Mouse (Mus musculus): ENCODE measurements around the gene 4921501E09Rik. TPM values are rescaled to one million over a fixed set of nuclear protein-coding genes. Genes with fewer than 3 reads are reported as not detected.
A peak's percentile ranks its signal among the peaks of the same experiment; 100 is the strongest.
"Not testable (repeated sequence)": the region's sequence is repeated elsewhere in the genome, so short reads cannot be mapped to it uniquely, and the experiment has no call there.

Gene 4921501E09Rik
- not detected in 2 replicates for polyA plus RNA-seq (2015; fragmentation: Nextera tagmentation; extraction: Ambion mirVana)

DNA sequence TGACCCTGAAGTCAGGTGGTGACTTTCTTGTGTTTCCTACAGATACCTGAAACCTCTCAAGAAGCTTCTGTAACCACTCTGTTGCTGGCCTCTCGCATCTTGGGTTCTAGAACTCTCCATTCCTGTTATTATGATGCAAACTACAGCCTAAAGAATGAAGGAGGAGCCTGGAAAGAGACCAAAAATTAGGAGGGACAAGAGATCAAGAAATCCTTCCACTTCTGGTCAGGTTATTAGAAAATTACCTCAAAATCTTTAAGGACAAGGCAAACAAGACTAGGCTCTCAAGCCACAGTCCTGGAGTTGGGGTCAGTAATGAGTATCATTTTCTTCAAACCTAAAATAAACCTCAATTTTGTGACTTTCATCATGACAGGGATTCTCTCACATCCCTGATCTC lies at the start of gene 4921501E09Rik:
Gene 4921501E09Rik, minus strand, starts transcription at position 101 of the 400 bp plus-strand sequence.
- Histone ChIP-seq H3K27ac (no peak within 1 kb of the TSS), H3K4me2 (replicated peaks) (no peak within 1 kb of the TSS), H3K27me3 (replicated peaks) (no peaks in the 10 kb centered on the region), H3K4me3 (replicated peaks) (no peak within 1 kb of the TSS), H3K36me3 (no peaks in the 10 kb centered on the region), H3K9ac (no peak within 1 kb of the TSS), H3K9me3 (no peaks in the 10 kb centered on the region), H3K4me1 (replicated peaks) (no peaks in the 10 kb centered on the region)
- 49% methylated on average over 1 of the region's 1 CpGs for WGBS
- no peak for ATAC-seq

GRCm38 (mm10) chr17:33097396-33097795 lies 29.5 kb upstream of the 4921501E09Rik start:
- H3K4me1 ChIP-seq (replicated peaks), result peaks cover 3% of the 10 kb centered on the region; the same call in 1 of the 2 replicates
- no peaks in the 10 kb centered on the region for H3K9me3 ChIP-seq
- no peak overlapping the region for H3K27ac ChIP-seq
- no peaks in the 10 kb centered on the region for H3K36me3 ChIP-seq
- no peak for ATAC-seq
- 85% methylated on average over 2 of the region's 2 CpGs for WGBS
- H3K27me3 ChIP-seq (replicated peaks), result no peaks in the 10 kb centered on the region
- no peak overlapping the region for H3K9ac ChIP-seq
- H3K4me2 ChIP-seq (replicated peaks), result no peak overlapping the region
- H3K4me3 ChIP-seq (replicated peaks), result no peak overlapping the region

- Histone ChIP-seq H3K9me3 (no peaks in the 10 kb centered on the region), H3K36me3 (no peaks in the 10 kb centered on the region), H3K4me2 (replicated peaks) (peak overlapping the region; percentile 64), H3K9ac (peak overlapping the region; percentile 63), H3K4me1 (replicated peaks) (peaks cover 3% of the 10 kb centered on the region; the same call in 1 of the 2 replicates), H3K4me3 (replicated peaks) (peak overlapping the region; percentile 63), H3K27ac (peak overlapping the region; percentile 92), H3K27me3 (replicated peaks) (no peaks in the 10 kb centered on the region)
- peak; percentile 79 for ATAC-seq
- WGBS, result 2% methylated on average over 31 of the region's 31 CpGs
These were observed 24.7 kb upstream of the 4921501E09Rik start for GRCm38 (mm10) chr17:33092391-33093193.

DNA sequence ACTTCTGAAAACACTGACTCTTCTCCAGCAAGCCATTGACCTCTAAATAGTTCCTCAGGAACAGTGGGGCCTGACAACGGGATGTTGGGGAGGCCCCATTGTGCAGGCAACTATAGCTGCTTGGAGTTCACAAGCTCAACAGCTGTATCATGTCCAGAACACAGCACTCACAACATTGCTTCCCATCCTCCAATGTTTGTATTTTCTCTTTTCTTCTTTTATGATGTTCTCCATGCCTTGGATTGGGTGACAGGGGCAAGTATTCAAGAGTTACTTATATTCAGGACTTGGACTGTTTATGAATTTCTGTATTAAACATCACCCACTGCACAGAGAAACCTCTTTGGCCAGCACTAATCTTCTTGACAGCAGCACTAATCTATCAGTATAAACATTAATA lies 23.8 kb upstream of the 4921501E09Rik start:
- Histone ChIP-seq H3K27me3 (replicated peaks) (no peaks in the 10 kb centered on the region), H3K4me3 (replicated peaks) (no peak overlapping the region), H3K9ac (no peak overlapping the region), H3K4me2 (replicated peaks) (no peak overlapping the region), H3K9me3 (no peaks in the 10 kb centered on the region), H3K36me3 (no peaks in the 10 kb centered on the region), H3K27ac (peak overlapping the region; percentile 92; the same call in 1 of the 2 replicates), H3K4me1 (replicated peaks) (peaks cover 3% of the 10 kb centered on the region; the same call in 1 of the 2 replicates)
- WGBS, result 75% methylated on average over 1 of the region's 1 CpGs
- ATAC-seq, result no peak

DNA sequence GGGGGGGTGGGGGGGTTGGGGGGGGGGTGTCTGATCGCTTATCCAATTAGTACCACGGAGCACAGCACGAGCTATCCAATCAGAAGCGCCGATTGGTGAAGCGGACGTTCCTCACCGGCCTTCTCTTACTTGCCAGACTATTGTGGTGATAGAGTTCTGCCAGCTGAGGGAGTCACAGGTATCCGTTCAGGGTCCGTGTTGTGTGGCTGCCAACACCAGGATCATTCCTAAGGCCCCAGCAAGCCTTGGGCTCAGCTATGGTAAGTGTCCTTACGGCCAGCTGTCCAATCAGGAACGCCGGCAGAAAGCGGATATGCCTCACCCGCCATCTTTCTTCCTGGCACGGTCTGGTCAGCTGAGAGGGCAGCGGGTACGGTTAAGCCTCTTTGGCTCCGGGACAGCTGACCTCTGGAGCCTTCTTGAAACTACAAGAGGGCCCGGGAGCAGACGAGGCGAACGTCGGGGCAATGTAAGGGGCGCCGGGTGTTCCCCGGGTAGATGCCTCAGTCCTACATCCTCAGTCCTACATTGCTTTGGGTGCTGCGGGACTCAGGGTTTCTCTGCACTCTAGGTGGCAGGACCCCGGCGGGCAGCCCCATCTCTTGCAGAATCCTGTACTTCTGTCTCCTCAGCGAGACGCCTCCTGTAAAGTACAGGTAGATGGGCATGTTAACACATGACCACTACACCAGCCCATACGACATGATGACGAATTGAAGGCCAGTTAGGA lies 21.5 kb upstream of the 4921501E09Rik start, which contains the start of gene Zfp563:
Gene Zfp563, plus strand, starts transcription at position 91 of the 730 bp plus-strand sequence.
- Histone ChIP-seq H3K27me3 (replicated peaks) (no peaks in the 10 kb centered on the region), H3K4me3 (replicated peaks) (peak within 1 kb of the TSS; percentile 69), H3K36me3 (no peaks in the 10 kb centered on the region), H3K4me2 (replicated peaks) (peak within 1 kb of the TSS; percentile 73), H3K9ac (peak within 1 kb of the TSS; percentile 64), H3K9me3 (no peaks in the 10 kb centered on the region), H3K4me1 (replicated peaks) (peaks cover 3% of the 10 kb centered on the region; the same call in 1 of the 2 replicates), H3K27ac (peak within 1 kb of the TSS; percentile 90)
- ATAC-seq, result peak; percentile 90
- WGBS, result 4% methylated on average over 34 of the region's 34 CpGs

DNA sequence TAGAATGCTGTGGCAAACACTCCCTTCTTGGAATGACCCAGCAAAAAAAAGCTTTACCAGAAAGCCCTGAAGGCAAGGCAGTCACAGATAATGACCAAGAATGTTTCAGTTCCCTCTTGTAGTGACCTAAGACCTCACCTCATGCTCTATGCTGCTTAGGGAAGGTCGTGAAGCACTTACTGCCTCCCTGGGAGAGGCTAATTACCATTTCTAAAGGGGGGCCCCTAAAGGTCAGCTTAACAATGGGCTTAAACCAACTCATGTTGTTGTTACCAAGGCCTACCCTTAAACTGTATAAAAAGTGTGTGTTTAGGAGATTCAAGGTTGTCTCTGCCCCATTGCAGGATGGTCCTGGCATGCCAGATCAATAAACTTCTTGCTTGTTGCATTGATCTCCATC lies 4.9 kb downstream of the 4921501E09Rik start:
- H3K4me1 ChIP-seq (replicated peaks), result no peaks in the 10 kb centered on the region
- no peak for ATAC-seq
- 3% methylated on average over 1 of the region's 1 CpGs for WGBS

GRCm38 (mm10) chr17:33058791-33059190 lies 9.1 kb downstream of the 4921501E09Rik start:
- Histone ChIP-seq H3K36me3 (no peaks in the 10 kb centered on the region), H3K27ac (no peak overlapping the region), H3K4me1 (replicated peaks) (no peaks in the 10 kb centered on the region), H3K27me3 (replicated peaks) (no peaks in the 10 kb centered on the region), H3K4me2 (replicated peaks) (no peak overlapping the region), H3K9me3 (no peaks in the 10 kb centered on the region), H3K4me3 (replicated peaks) (no peak overlapping the region), H3K9ac (no peak overlapping the region)
- no peak for ATAC-seq
- WGBS, result 8% methylated on average over 1 of the region's 1 CpGs

More for the DNA sequence above, 4.9 kb downstream of the 4921501E09Rik start:
- no peak overlapping the region for H3K27ac ChIP-seq
- no peak overlapping the region for H3K9ac ChIP-seq
- no peak overlapping the region for H3K4me3 ChIP-seq (replicated peaks)
- H3K36me3 ChIP-seq, result no peaks in the 10 kb centered on the region
- no peak overlapping the region for H3K4me2 ChIP-seq (replicated peaks)
- H3K27me3 ChIP-seq (replicated peaks), result no peaks in the 10 kb centered on the region
- no peaks in the 10 kb centered on the region for H3K9me3 ChIP-seq

DNA sequence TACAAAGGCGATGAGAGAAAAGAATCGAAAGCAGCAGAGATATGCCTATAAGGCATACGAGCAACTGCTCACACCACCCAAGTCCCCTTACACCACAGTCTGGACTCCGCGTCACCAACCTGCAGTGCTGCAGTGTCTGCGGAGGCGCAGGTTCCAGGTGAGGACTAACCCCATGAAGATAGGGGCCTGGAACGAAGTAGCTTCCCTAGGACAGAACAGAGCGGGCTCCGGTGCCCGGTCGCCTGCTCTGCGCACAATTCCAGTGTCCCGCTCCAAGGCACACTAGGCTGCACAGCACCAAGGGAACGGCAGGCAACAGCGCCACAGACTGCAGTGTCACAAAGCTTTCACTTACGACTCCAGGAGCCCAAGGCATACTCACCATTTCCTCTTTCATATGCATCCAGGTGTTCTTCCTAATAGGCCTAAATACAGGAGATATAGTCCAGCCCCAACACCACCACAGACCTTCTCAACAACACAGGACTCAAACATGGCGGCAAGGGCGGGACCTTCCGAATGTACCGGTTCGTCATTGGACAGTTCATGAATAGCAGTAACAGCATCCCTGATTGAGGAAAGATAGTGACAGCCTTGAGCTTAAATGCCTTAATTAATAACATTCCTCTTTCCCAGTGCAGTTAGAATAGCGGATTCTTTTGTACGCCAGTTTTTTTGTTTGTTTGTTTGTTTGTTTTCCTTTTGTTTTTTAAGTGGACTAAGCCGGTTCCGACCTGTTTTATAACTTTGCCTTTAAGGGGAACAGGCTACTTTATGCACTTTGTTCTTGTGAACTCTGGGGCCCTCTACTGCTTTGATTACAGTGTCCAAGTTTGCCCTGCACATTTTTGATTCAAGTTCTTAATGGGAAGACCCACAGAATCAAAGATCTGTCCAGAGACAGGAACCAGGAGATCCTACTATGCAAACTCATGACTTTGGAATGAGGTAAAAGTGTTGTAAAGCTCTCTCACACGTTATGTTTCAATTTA lies 34.7 kb downstream of the 4921501E09Rik start, which contains the start of gene Zfp763:
Gene Zfp763, minus strand, starts transcription at position 503 of the 992 bp plus-strand sequence.
- Histone ChIP-seq H3K4me3 (replicated peaks) (peak within 1 kb of the TSS; percentile 92), H3K9me3 (no peaks in the 10 kb centered on the region), H3K4me1 (replicated peaks) (0 out of 2 replicates have a peak, but pooled peaks cover 4% of the 10 kb centered on the region), H3K36me3 (no peaks in the 10 kb centered on the region), H3K9ac (peak within 1 kb of the TSS; percentile 84), H3K4me2 (replicated peaks) (peak within 1 kb of the TSS; percentile 56), H3K27ac (peak within 1 kb of the TSS; percentile 91), H3K27me3 (replicated peaks) (no peaks in the 10 kb centered on the region)
- 2% methylated on average over 27 of the region's 27 CpGs for WGBS
- peak; percentile 98 for ATAC-seq

DNA sequence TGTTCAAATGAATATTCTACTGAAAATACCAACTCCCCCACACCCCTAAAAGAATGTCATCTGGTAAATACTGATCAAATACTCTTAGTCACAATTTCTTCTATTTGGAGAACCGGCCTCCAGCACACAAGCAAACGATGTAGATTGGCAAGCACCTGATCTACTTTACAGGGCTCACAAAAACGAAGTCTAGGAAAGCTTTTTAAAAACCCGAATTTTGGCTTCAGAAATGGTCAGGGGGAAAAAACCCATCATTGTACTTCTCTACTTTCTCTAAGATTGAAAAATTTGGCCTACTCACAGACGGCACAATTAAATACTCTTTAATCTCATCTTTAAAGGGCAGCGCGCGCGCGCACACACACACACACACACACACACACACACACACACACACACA lies 35.5 kb downstream of the 4921501E09Rik start:
- Histone ChIP-seq H3K27ac (no peak overlapping the region), H3K4me1 (replicated peaks) (0 out of 2 replicates have a peak, but pooled peaks cover 4% of the 10 kb centered on the region), H3K4me2 (replicated peaks) (peak overlapping the region; percentile 56), H3K27me3 (replicated peaks) (no peaks in the 10 kb centered on the region), H3K9ac (peak overlapping the region; percentile 33; the same call in 1 of the 2 replicates), H3K36me3 (no peaks in the 10 kb centered on the region), H3K9me3 (peaks cover 2% of the 10 kb centered on the region; the same call in 1 of the 2 replicates), H3K4me3 (replicated peaks) (peak overlapping the region; percentile 92)
- no peak for ATAC-seq
- 9% methylated on average over 10 of the region's 10 CpGs for WGBS

DNA sequence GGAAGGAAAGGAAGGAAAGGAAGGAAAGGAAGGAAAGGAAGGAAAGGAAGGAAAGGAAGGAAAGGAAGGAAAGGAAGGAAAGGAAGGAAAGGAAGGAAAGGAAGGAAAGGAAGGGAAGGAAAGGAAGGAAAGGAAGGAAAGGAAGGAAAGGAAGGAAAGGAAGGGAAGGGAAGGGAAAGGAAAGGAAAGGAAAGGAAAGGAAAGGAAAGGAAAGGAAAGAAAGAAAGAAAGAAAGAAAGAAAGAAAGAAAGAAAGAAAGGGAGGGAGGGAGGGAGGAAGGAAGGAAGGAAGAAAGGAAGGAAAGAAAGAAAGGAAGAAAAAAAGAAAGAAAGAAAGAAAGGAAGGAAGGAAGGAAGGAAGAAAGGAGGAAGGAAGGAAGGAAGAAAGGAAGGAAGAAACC lies 47.4 kb downstream of the 4921501E09Rik start:
- H3K9me3 ChIP-seq, result peaks cover 13% of the 10 kb centered on the region; the same call in 1 of the 2 replicates
- not testable (repeated sequence) for H3K4me1 ChIP-seq (replicated peaks)

More for the DNA sequence above, 47.4 kb downstream of the 4921501E09Rik start:
- not testable (repeated sequence) for ATAC-seq; H3K9ac ChIP-seq; H3K4me3 ChIP-seq (replicated peaks); H3K4me2 ChIP-seq (replicated peaks); H3K27me3 ChIP-seq (replicated peaks); H3K27ac ChIP-seq
- peaks cover 47% of the 10 kb centered on the region for H3K36me3 ChIP-seq
